Mouse (Mus musculus) hindbrain, embryonic 15.5 days (tissue): ENCODE results near the gene Olfr350. TPM values are rescaled to one million over a fixed set of nuclear protein-coding genes. Genes with fewer than 3 reads are reported as not detected.

Experiments used
- ATAC-seq: fragments of 200-750 bp; cut with Nextera tagmentation; 2 replicates; pipeline ENCODE4 v1.8.0; 2017; ENCODE audit warnings: low read depth, moderate number of reproducible peaks, moderate TSS enrichment; ENCODE audit not compliant: low FRiP score
- H3K27ac ChIP-seq: fragments of 300-500 bp; sonication (generic); replicated peaks from 2 replicates; pipeline ENCODE4 v1.5.1; 2015; ENCODE audit warnings: mild to moderate bottlenecking, inconsistent platforms
- H3K27me3 ChIP-seq: fragments of 300-500 bp; sonication (generic); 2 replicates; pipeline ENCODE4 v1.6.1; 2015; ENCODE audit warnings: control low read depth, inconsistent platforms
- H3K36me3 ChIP-seq: fragments of 300-500 bp; sonication (generic); 2 replicates; pipeline ENCODE4 v1.6.1; 2015; ENCODE audit warnings: control low read depth, inconsistent platforms
- H3K4me1 ChIP-seq: fragments of 300-500 bp; sonication (generic); replicated peaks from 2 replicates; pipeline ENCODE4 v1.6.1; 2015; ENCODE audit warnings: control low read depth, inconsistent platforms
- H3K4me2 ChIP-seq: fragments of 300-500 bp; sonication (generic); 2 replicates; pipeline ENCODE4 v1.6.1; 2015; ENCODE audit warnings: moderate library complexity, mild to moderate bottlenecking, inconsistent platforms
- H3K4me3 ChIP-seq: fragments of 300-500 bp; sonication (generic); 2 replicates; pipeline ENCODE4 v1.5.1; 2015; ENCODE audit warnings: mild to moderate bottlenecking, inconsistent platforms
- H3K9ac ChIP-seq: fragments of 300-500 bp; sonication (generic); 2 replicates; pipeline ENCODE4 v1.6.1; 2015; ENCODE audit warnings: inconsistent platforms
- H3K9me3 ChIP-seq: fragments of 300-500 bp; sonication (generic); 2 replicates; pipeline ENCODE4 v1.6.1; 2016; ENCODE audit warnings: control low read depth, inconsistent platforms
- WGBS: fragments of 180-500 bp; shearing (Covaris S2); methylation state at CpG from one replicate; pipeline ENCODE4 v1.1.7; 2015; 5-methylcytosine and 5-hydroxymethylcytosine counted together
- polyA plus RNA-seq: library from polyadenylated mRNA; unstranded; fragments of >200 nt; fragmentation: Nextera tagmentation; extraction: Ambion mirVana; gene quantifications from 2 replicates; pipeline ENCODE4 v1.2.1, GENCODE M21; 2015

Gene Olfr350
- not detected in 2 replicates for polyA plus RNA-seq

DNA sequence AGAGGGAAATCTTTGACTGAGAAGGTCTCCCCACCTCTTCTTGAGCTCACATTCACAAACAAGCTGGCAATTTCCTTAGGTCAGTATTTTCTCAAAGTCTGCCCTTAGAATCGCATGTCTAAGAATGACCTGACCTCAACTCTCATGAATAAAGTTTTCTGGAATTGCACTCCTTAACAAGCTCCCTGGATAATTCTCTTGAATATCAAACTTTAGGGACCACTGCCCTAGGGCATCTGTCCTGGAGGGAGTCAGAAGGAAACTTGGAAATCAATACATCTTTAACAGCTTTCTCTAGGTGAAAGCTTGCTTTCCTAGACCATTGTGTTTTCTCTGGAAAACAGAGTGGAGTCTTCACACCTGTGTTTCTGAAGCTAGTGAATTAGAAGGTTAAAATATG lies at the start of gene Olfr350:
TSS of gene Olfr350 (plus strand) at position 301 of the 400 bp plus-strand sequence.
- no peaks in the 10 kb centered on the region for H3K36me3 ChIP-seq
- H3K9me3 ChIP-seq = no peaks in the 10 kb centered on the region; the same call in 1 of the 2 replicates
- no peak within 1 kb of the TSS for H3K4me2 ChIP-seq
- no peaks in the 10 kb centered on the region for H3K4me1 ChIP-seq
- H3K9ac ChIP-seq = no peak within 1 kb of the TSS
- ATAC-seq = no peak
- 83% methylated on average over 1 of the region's 1 CpGs for WGBS
- no peaks in the 10 kb centered on the region for H3K27me3 ChIP-seq
- no peak within 1 kb of the TSS for H3K27ac ChIP-seq
- H3K4me3 ChIP-seq = no peak within 1 kb of the TSS

GRCm38 (mm10) chr2:36816932-36817331 lies 29.2 kb upstream of the Olfr350 start, which contains the start of gene Olfr3:
TSS of gene Olfr3 (minus strand) at chr2:36817032.
- H3K4me1 ChIP-seq = no peaks in the 10 kb centered on the region
- H3K9me3 ChIP-seq = peaks cover 6% of the 10 kb centered on the region; the same call in 1 of the 2 replicates
- no peak within 1 kb of the TSS for H3K4me3 ChIP-seq
- no peak within 1 kb of the TSS for H3K9ac ChIP-seq
- H3K27me3 ChIP-seq = no peaks in the 10 kb centered on the region
- 79% methylated on average over 1 of the region's 1 CpGs for WGBS
- no peak within 1 kb of the TSS for H3K4me2 ChIP-seq
- ATAC-seq = no peak
- no peaks in the 10 kb centered on the region for H3K36me3 ChIP-seq
- no peak within 1 kb of the TSS for H3K27ac ChIP-seq

DNA sequence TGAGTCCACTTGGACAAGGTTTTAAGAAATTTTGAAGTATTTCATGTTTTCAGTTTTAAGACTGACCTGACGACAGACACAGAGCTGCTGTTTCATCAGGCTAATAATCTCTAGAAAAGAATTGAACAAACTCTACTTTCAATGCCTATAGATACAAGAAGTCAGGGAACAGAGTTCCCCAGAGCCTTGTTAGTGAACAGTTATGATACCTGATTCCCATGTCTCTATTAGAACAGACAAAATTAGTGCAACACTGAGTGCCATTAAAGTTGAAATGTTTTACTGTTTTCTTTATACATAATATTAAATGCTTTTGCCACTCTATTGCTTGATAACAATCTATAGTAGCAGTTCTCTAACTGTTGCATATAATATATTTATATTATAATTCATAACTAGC lies 16.4 kb downstream of the Olfr350 start, which contains the start of gene Olfr351:
TSS of gene Olfr351 (minus strand) at position 101 of the 400 bp plus-strand sequence.
- 90% methylated on average over 1 of the region's 1 CpGs for WGBS
- H3K4me2 ChIP-seq = no peak within 1 kb of the TSS

DNA sequence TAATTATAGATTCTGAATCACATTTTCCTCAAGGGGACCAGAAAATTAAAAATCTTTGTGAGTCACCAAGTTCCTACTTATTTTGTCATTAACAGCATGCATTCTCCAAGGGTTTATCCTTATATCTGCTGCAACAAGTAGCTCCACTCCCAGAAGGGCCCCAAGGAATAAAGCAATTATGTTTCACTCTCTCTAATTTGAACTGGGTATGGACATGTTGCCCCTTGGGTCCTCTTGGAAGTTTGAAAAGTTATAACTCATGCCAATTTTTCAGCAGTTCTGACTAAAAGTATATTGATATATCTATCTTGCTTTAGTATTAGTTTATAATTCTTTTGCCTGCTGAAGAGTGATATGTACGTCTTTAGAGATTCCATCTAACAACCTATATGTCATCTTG lies 22.1 kb downstream of the Olfr350 start, which contains the start of gene Olfr352:
TSS of gene Olfr352 (plus strand) at position 301 of the 400 bp plus-strand sequence.
- Histone ChIP-seq H3K9me3 (no peaks in the 10 kb centered on the region), H3K36me3 (no peaks in the 10 kb centered on the region), H3K27me3 (no peaks in the 10 kb centered on the region), H3K9ac (no peak within 1 kb of the TSS), H3K4me3 (no peak within 1 kb of the TSS), H3K4me1 (no peaks in the 10 kb centered on the region), H3K27ac (no peak within 1 kb of the TSS), H3K4me2 (no peak within 1 kb of the TSS)
- ATAC-seq = no peak
- WGBS = 86% methylated on average over 1 of the region's 1 CpGs

More for the DNA sequence above, 16.4 kb downstream of the Olfr350 start, which contains the start of gene Olfr351:
- H3K9ac ChIP-seq = no peak within 1 kb of the TSS
- no peaks in the 10 kb centered on the region for H3K27me3 ChIP-seq
- no peak within 1 kb of the TSS for H3K27ac ChIP-seq
- H3K4me1 ChIP-seq = no peaks in the 10 kb centered on the region
- no peaks in the 10 kb centered on the region for H3K36me3 ChIP-seq
- no peak within 1 kb of the TSS for H3K4me3 ChIP-seq
- ATAC-seq = no peak
- H3K9me3 ChIP-seq = no peaks in the 10 kb centered on the region

DNA sequence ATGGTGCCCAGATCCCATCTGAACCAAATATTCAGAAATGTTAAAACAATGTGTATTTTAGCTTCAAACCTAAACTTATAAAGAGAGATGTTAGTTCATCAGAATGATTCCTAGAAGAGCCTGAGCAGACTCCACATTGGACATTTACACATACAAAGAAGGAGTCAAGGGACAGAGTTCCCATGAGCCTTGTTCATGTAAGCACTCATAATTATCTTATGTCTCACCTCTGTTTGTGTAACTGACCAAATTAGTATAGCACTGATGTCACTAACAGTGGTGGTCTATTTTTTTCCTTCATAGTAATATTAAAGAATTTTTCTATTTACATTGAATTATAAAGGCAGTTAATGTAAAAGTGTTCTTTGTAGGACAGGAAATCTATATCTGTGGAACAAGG lies 46.7 kb downstream of the Olfr350 start, which contains the start of gene Olfr353:
TSS of gene Olfr353 (minus strand) at position 101 of the 400 bp plus-strand sequence.
- Histone ChIP-seq H3K9me3 (peaks cover 9% of the 10 kb centered on the region; the same call in 1 of the 2 replicates), H3K4me3 (no peak within 1 kb of the TSS), H3K4me1 (no peaks in the 10 kb centered on the region), H3K27ac (no peak within 1 kb of the TSS), H3K9ac (no peak within 1 kb of the TSS), H3K4me2 (no peak within 1 kb of the TSS), H3K36me3 (no peaks in the 10 kb centered on the region), H3K27me3 (no peaks in the 10 kb centered on the region)
- no peak for ATAC-seq

DNA sequence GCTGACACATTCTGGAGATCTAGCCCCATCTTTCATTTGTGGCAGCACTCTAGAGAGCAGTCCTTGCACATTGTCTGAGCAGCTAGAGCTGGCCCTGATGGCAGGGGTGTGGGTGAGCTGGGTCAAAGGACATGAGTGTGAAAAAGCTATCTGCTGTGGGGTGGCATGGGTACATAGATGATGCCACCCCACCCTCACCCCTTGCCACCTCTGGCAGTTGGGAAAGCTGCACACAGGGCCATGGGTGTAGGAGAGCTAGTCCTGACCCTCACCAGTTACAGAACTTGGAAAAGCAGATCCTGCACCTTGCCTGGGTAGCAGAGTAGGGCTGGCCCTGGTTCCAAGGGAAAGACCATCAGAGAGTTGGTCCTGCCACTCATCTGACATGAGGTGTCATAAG lies 51.0 kb downstream of the Olfr350 start:
- Histone ChIP-seq H3K9me3 (peaks cover 3% of the 10 kb centered on the region; the same call in 1 of the 2 replicates), H3K4me3 (no peak overlapping the region)
- no peak for ATAC-seq

More for the DNA sequence above, 51.0 kb downstream of the Olfr350 start:
- no peak overlapping the region for H3K9ac ChIP-seq
- H3K4me1 ChIP-seq = no peaks in the 10 kb centered on the region
- H3K36me3 ChIP-seq = no peaks in the 10 kb centered on the region
- no peak overlapping the region for H3K4me2 ChIP-seq
- no peak overlapping the region for H3K27ac ChIP-seq
- H3K27me3 ChIP-seq = no peaks in the 10 kb centered on the region

Other genes with a start within 250 kb of the Olfr350 start
- not detected in 2 replicates for gene Olfr345, start 206.3 kb upstream of the Olfr350 start, polyA plus RNA-seq
- gene Olfr346, start 160.5 kb upstream of the Olfr350 start, polyA plus RNA-seq = not detected in 2 replicates
- gene Olfr347, start 114.4 kb upstream of the Olfr350 start, polyA plus RNA-seq = not detected in 2 replicates
- not detected in 2 replicates for gene Olfr348, start 62.0 kb upstream of the Olfr350 start, polyA plus RNA-seq
- gene Olfr50, start 55.8 kb upstream of the Olfr350 start, polyA plus RNA-seq = not detected in 2 replicates
- gene Olfr3, start 29.3 kb upstream of the Olfr350 start, polyA plus RNA-seq = not detected in 2 replicates
- gene Olfr351, start 16.4 kb downstream of the Olfr350 start, polyA plus RNA-seq = not detected in 2 replicates
- not detected in 2 replicates for gene Olfr352, start 22.1 kb downstream of the Olfr350 start, polyA plus RNA-seq
- not detected in 2 replicates for gene Olfr353, start 46.6 kb downstream of the Olfr350 start, polyA plus RNA-seq
- not detected in 2 replicates for gene Olfr354, start 59.4 kb downstream of the Olfr350 start, polyA plus RNA-seq
- not detected in 2 replicates for gene Olfr355, start 82.6 kb downstream of the Olfr350 start, polyA plus RNA-seq
- gene Olfr356, start 90.8 kb downstream of the Olfr350 start, polyA plus RNA-seq = not detected in 2 replicates
- not detected in 2 replicates for gene Olfr357, start 147.5 kb downstream of the Olfr350 start, polyA plus RNA-seq
- gene Olfr358, start 163.0 kb downstream of the Olfr350 start, polyA plus RNA-seq = not detected in 2 replicates
- not detected in 2 replicates for gene Olfr360, start 219.4 kb downstream of the Olfr350 start, polyA plus RNA-seq
- gene Olfr361, start 243.0 kb downstream of the Olfr350 start, polyA plus RNA-seq = not detected in 2 replicates